Mouse (Mus musculus): ENCODE data around the gene Agpat3.
A peak's percentile ranks its signal among the peaks of the same experiment; 100 is the strongest.

Agpat3 gene

DNA sequence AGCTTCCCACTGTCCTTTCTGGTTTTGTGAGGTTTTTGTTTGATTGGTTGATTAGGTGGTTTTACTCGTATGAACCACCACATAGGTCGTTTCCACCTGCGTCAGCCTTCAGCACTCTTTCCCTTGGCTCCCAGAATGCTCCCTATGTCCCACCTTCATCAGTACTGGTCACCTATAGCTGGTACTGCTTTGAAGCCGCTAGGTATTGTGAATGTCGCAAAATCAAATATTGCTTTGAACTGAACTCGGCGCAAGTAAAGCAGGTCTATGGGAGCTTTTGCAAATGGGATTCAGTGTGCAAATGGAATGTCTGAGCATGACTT is 107.1 kb downstream of the Agpat3 start:
- no peak for DNase-seq

DNA sequence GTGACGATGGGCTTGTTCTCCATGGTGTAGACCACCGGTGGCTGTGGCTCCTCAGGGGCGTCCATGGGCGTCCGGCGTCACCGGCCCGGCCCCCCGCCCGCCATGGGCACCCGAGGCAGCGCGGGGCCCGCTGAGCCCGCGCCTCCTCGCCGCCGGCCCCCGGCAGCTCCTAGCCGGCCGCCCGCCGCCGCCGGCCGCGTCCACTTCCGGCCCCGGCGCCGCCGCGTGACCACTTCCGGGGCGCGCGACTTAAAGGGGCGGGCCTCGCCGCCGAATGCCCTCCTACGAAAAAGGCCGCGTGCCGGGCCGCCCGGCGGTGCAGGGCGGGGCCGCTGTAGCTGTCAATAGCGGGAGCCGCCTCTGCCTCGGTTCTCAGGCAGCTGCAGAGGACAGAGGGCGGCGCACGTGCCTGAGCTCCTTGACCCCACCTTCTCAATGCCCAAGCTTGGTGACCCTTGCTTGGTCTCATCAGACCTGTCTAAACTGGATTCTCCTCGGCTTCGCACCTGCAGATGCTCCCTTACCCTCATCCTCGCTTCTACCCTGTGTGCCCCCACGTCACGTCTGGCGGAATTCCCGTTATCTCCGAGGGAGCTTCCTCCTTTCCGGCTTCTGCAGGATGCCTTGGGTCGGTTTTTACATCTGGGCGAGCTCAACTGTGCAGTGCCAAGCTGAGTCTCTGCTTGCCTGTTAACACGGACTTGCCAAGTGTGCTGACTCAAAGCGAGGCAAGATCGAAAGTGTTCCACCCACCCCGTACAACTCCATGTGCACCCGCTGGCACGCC is 107.7 kb downstream of the Agpat3 start, which contains the start of gene Trappc10:
Gene Trappc10 (minus strand): TSS at position 204 of the 787 bp plus-strand sequence.
- peak; percentile 99 for DNase-seq

DNA sequence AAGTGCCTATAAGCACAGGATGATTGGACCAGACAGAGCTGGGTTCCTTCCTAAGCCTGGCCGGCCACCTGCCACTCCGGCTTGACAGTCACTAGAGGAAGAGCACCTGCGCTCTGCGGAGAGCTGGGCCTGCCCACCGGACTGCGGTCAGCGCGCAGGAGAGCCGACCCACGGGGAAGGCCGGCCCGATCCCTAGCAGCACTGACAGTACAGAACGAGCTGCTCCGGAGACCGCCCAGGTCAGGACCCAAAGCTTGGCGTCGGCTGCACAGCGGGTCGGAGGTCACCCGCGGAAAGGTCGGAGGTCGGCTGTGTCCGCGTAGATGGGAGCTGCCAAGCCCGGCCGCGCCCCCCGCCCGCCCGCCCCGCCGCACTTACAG is 108.2 kb downstream of the Agpat3 start:
- DNase-seq = peak; percentile 94

GRCm38 (mm10) chr10:78238926-78239325 is 113.4 kb downstream of the Agpat3 start:
- no peak for DNase-seq

DNA sequence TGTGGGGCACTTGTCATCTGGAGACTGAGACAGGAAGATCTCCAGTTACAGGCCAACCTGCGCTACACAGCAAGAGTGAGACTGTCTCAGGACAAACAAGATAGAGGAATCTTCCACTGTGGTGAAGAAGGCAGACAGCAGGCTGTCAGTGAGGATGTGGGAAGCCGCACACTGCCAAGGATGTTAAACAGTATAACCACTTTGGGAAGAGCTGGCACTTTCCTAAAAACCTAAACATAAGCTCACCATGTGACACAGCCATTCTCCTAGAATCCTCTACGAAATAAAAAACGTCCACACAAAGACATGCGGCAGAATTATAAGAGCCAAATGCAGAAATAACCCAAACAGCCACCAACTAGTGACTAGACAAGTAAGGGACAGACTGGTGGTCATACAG is 114.0 kb downstream of the Agpat3 start:
- no peak for DNase-seq

DNA sequence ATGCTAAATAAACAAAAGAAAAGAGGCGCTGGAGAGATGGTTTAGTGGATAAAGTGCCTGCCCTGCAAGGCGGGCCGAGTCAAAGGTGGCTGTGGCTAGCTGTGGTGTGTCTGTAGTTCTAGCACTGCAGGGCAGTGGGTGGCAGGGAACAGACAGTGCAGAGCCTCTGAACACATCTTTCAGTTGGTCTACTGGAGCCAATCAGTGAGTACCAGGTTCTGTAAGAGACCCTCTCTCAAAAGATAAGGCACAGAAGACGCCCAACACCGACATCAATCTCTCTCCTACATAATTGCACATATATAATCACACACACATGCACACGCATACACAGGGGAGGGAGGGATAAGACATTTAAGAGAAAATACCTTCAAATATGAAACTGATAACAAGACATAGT is 114.5 kb downstream of the Agpat3 start:
- DNase-seq = no peak

DNA sequence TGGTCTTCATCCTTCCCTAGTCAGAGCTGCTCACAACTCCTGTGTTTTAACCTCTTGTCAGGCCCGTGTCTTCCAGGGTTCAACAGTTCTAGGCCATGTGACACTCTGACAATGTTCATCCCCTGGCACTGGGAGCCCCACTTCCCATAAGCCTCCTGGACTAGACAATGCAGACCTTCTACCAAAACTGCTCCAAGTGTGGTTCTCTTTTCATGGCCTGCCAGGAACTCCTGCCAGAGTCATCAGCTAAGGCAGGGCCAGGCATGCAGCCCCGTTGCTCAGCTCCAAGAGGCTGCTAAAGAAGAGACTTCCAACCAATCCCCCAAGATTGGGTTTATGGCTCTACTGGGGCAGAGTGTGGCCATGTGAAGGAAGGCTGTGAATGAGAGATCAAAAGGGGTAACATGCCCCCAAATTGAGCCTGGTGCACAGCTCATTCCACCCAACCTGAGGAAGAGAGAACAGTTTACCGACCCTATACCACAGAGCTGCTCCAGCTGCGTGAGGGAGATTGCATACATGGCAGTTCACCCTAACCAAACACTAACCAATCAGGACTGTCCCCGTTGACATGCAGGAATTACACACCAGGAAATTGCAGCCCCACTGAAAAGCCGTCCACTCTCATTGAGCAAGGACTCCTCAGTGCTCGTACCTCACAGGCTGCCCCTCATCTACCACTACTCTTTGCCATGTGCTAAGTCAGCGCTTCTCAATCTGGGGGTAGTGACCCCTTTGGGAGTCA is 115.2 kb downstream of the Agpat3 start:
- DNase-seq = peak; percentile 88

DNA sequence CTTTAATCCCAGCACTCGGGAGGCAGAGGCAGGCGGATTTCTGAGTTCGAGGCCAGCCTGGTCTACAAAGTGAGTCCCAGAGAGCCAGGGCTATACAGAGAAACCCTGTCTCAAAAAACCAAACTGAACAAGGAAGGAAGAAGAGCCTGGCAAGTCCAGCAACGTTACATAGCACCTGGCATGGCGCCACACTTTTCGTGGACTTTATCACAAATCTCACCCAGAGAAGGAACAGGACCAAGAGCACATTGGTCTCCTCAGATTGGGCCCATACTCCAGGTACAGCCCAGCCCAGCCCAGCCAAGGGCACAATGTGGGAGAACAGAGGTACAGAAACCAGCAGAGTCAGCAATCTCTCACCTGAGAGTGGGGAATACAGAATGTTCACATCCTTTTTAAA is 118.5 kb downstream of the Agpat3 start:
- DNase-seq = no peak

GRCm38 (mm10) chr10:78233161-78233560 is 119.1 kb downstream of the Agpat3 start:
- no peak for DNase-seq

GRCm38 (mm10) chr10:78232301-78232980 is 119.8 kb downstream of the Agpat3 start:
- no peak for DNase-seq

DNA sequence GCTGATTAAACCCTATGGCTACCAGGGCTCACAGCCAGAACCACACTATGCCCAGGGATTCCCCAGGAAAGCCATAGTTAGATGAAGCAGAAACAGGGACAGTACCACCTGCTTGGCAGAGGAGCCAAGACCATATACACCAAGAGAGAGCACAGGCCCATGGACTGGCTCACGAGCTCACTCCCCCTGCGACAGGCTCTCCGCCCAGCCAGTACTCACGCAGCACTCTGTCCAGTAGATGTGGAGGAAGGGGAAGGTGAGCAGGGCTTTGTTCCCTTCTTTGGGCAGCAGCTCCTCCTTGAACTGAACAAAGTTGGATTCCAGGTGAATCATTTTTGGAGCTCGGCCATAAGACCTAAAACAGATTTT is 123.7 kb downstream of the Agpat3 start:
- no peak for DNase-seq

DNA sequence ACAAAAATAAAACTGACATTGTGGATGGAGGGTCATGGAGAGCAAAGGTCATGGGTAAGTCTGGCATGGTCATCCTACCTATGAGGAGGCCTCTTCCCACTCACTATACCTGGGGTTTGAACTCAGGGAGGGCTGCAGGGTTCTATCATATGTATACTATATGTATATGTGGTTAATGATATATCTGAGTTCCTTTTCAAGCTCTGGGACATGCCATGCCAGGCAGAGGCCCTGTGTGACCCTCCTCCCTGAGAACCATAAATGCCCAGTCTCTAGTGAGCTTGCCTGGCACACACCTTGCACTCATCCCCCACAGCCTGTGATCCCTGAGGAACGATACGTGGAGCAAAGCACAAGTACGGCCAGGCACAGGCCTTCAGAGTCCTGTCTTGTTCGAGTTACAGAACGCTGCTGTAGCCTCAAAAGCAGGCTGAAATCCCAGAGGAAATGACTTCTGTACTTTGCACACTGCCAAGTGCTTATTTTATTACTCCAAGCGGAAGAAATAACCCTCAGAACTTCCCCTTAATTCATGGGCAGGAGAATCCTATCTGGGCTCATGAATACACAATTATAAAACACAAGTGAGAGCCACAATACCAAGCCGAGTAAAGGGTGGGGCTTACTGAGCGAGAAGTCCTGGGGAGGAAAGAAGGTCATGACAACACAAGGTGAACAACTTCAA is 124.3 kb downstream of the Agpat3 start:
- peak; percentile 94 for DNase-seq

- DNase-seq = no peak
Measured at GRCm38 (mm10) chr10:78224136-78224535, 128.2 kb downstream of the Agpat3 start.

GRCm38 (mm10) chr10:78222908-78223307 is 129.4 kb downstream of the Agpat3 start:
- peak; percentile 93 for DNase-seq

DNA sequence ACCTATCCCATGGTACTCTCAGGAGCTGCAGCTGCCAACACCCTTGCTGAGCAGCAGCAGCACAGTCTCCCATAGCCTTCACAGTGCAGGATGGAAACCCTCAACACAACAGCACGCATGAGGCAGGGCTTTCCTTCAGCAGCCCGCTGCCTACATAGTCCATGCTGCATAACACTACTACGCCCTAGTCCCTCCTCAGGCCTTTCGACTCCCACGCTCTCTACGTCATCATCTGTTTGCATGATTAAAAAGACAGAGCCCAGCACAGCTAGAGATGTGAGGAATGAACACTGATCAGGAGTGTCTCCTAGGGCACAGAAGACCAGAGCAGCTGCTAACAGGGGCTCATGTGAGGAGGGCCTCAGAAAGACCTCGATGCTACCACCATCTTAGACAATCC is 131.0 kb downstream of the Agpat3 start:
- DNase-seq = no peak

DNA sequence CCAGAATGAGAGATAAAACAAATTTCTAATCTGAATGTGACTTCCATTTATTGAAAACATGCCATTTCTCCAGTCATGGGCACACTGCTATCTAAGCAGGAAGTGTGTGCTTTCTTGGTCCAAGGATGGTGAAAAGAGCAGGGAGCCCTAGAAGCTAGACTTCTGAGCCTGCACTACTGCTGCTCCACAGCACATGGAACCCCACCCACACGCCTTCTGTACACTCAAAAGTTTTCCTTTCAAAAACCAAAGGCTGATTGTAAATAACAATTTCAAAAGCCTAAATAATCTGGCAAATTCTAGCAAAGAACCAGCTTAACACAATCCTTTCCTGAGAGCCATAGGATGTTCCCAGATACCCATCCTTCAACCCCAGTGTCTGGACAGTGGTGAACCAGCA is 132.8 kb downstream of the Agpat3 start:
- no peak for DNase-seq

All from heart, adult 11 months (tissue).